Mouse (Mus musculus) gastrocnemius, postnatal 14 days (tissue): ENCODE measurements around the gene Prima1. TPM values are rescaled to one million over a fixed set of nuclear protein-coding genes. Genes with fewer than 3 reads are reported as not detected.

Source experiments
- DNase-seq: peaks from one replicate; pipeline ENCODE4 v3.0.0; 2021; ENCODE audit warnings: mixed read lengths
- intact Hi-C: fragments of 180-260 bp; cut with DNase I; formaldehyde crosslinking; loops from one replicate; pipeline ENCODE4 v1.15.1; 2025; ENCODE audit warnings: low total_unique reads
- total RNA-seq, 2 experiments: library from RNA; stranded (reverse); gene quantifications; 2 replicates each; pipeline ENCODE4 v1.2.3; 2021

Prima1 gene
- total RNA-seq, 2 experiments from 2014 or later = 2.3 to 14.0 TPM

DNA sequence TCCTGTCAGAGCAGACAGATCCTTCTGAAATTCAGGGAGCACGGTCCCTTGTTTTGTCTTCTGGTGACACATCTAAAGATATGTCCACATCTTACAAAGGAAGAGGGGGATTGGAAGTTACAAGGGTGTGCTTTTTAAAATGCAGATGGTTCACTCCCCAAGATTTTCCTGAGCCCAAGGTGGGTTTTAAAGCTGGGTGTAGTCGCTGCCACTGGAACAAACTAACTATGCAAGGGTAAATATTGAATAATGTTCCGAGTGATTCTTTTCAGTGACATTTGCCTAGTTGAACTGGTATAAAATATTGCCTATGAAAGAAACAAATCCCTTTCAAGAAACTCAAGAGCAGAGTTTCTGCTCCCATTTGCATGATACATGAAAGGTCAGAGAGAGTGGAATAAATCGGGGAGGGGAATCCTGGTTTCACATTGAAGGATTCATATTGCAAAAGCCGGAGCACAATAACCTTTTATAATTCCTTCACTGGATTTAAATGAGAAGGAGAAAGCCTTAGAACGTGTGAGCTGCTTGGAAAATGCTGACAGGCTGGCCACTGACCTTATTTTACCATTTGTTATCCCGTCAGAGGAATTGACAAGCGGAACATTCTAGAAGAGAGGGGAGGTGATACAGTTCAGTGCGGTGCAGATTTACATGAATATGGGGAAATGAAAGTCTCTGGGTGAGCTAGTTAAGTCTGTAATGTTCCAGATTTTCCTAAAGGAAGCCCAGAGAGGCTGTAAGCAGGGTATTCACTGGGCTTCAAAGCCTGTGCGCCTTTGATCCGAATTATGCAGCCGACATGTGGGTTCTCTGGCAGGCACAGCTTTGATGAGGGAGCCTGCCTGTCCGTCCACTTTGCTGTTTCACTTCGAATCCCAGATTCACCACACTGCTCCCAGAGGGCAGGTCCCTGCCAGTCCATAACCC lies 77.6 kb downstream of the Prima1 start:
- intact Hi-C loops = no loop called here
- DNase-seq = no peak

DNA sequence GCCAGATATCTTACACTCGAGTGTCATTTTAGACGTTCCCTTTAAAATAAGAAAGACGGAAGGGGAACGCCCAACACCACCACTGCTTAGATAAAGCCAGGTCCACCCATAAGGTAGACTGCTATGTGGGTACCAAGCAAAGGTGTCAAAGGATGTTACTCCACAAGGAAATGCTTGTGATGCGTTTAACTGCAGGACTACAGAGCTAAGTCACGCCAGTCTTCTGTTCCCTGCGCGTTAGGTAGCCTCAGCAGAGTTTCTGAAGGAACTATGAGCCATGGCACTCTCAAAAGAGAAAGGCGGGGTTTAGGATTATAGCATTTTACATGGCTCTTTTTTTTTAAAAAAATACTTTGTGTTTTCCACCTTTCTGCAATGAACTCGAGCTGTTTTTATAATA lies 78.4 kb downstream of the Prima1 start:
- no peak for DNase-seq
- intact Hi-C loops = no loop called here

DNA sequence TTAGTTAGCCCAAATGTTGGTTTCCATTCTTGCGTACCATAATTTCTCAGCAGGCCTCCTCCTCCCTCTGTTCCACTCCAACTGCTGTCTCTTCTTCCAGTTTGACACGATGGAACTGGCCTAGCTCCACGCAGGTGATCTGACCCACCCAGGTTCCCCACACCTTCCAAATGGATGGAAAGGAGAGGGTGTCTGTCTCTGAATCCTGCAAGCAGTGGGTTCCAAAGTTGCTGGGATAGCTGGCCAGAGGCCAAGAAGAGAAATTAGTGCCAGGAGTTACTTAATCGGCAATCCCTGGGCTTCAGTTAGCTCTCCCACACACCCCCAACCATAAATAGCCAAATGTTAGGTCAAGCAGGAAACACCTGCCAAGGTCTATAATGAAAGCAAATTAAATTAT lies 81.2 kb downstream of the Prima1 start:
- DNase-seq = no peak
- intact Hi-C loops = no loop called here

DNA sequence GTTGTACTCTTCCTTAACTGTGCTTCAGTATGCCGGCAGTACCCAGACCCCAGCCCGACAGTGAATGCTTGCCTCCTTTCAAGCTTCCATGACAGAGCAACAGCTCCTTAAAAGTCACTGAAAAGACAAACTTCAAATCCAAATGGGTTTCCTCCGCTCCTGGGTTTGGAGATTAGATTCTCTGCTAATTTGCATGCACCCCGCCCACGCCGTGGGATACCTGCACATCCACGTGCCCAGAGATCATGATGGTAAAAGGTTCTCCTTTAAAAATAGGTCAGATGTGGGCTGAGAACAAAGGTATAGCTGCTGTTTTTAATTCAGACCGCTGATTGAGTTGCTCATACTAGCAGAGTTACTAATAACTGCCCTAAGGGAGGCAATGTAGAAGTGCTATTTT lies 82.9 kb downstream of the Prima1 start:
- intact Hi-C loops = no loop called here
- DNase-seq = no peak

DNA sequence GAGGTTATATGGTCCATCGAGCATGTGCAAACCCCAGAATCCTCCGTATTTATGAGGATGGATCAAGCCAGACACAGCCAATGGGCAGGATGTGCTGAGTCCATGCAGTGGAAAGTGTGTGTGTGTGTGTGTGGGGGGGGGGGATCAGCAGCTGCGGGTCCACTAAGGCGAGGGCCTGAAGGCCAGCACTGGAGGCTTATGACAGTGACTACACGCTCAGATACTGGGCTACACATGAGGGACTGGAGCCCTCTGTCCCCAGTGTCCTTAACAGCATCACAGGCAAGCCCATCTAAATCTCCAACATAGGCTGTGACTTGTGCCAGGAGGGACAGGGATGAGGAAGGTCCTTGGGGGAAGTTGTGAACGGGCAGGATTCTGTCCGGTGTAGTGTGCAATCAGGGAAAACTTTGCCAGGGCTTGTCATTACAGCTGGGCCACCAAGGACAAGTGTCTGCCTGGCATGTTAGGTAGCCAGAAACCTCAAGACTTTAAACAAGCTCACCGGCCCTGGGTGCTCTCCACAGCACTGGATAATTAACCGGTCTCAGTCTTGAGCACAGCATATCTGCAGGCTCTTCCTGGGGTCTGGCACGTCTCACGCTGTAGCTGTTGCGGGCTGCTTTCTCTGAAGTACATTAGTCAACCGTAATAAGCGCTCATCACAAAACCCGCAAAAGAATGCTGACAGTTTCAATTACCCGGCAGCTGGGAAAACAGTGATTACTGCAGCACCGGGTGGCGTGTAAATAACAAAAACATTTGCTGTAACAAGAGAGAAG lies 84.6 kb downstream of the Prima1 start:
- intact Hi-C loops = no loop called here
- DNase-seq = no peak

DNA sequence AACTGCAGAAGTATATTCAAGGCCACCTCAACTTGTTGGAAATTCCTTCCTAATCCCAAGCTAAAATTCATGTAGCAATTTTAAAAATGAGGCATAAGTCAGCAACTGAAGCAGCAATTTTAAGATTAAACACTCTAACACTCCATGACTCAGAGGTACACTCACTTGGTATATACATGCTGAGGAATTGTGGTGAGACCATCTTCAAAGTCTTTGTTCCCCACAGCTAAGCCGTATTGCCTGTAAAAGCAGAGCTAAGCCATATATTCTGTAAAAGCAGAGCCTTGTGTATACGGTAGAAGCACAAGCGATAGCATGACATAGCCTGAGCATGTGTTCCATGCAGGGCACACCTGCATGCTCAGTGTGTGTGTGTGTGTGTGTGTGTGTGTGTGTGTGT lies 86.5 kb downstream of the Prima1 start:
- intact Hi-C loops = no loop called here
- DNase-seq = no peak

DNA sequence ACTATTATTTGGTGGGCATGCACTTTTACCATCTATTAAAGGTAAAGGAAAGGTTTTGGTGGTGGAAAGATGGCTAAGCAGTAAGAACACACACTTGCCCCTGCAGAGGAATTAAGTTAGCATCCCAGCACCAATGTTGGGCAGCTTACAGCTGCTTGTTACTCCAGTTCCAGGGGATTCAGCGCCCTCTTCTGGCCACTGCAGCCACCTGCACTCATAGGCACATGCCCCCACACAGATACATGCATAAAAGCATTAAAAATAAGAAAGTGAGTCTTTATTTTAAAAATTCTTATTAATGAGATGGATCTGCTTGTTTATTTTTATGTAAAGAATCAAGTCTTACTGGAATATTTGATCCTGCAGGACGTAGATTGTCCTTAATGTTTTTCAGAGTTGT lies 87.0 kb downstream of the Prima1 start:
- no peak for DNase-seq
- intact Hi-C loops = no loop called here

DNA sequence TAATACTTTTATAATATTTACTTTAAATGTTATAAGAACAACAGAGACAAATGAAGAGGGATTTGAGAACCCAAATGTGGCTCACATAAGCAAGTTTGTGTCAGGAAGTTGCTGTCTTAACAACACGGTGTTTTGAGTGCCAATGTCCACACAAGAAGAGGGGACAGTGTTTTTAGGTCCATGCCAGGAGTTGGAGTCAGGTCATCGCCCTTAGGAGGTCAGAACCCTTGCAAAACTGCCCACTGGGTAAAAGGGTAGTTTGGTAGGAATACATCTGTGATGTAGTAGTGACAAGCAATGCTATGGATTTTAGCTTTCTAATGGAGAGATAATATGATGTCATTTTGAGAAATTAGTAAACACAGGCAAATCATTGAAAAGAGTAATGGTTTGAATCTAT lies 91.7 kb downstream of the Prima1 start:
- intact Hi-C loops = no loop called here
- DNase-seq = no peak

Other genes starting within 250 kb of the Prima1 start
- not detected for gene Fam181a, start 68.8 kb upstream of the Prima1 start, total RNA-seq
- 100 to 1,000 TPM; 113 to 172 TPM for gene Asb2, start 113.9 kb upstream of the Prima1 start, total RNA-seq
- 1 to 10 TPM; 3.1 to 3.6 TPM for gene Otub2, start 146.5 kb upstream of the Prima1 start, total RNA-seq
- under 1 TPM; 0.62 to 0.70 TPM for gene 9330161L09Rik, start 165.7 kb upstream of the Prima1 start, total RNA-seq
- 10 to 100 TPM; 45.6 to 45.9 TPM for gene Ddx24, start 183.7 kb upstream of the Prima1 start, total RNA-seq
- 10 to 100 TPM; 77.7 to 79.1 TPM for gene Ifi27, start 192.1 kb upstream of the Prima1 start, total RNA-seq
- gene Ifi27l2a, start 201.5 kb upstream of the Prima1 start, total RNA-seq = 1 to 10 TPM; 4.7 to 4.9 TPM
- gene Ifi27l2b, start 215.1 kb upstream of the Prima1 start, total RNA-seq = not detected